Mouse (Mus musculus): ENCODE measurements at regions not wholly inside any gene's neighbourhood (a gene's known extent, or its start where the extent isn't known, plus 50 kb on each side); places are given as distances from the start of the nearest gene placed in this dataset.

DNA sequence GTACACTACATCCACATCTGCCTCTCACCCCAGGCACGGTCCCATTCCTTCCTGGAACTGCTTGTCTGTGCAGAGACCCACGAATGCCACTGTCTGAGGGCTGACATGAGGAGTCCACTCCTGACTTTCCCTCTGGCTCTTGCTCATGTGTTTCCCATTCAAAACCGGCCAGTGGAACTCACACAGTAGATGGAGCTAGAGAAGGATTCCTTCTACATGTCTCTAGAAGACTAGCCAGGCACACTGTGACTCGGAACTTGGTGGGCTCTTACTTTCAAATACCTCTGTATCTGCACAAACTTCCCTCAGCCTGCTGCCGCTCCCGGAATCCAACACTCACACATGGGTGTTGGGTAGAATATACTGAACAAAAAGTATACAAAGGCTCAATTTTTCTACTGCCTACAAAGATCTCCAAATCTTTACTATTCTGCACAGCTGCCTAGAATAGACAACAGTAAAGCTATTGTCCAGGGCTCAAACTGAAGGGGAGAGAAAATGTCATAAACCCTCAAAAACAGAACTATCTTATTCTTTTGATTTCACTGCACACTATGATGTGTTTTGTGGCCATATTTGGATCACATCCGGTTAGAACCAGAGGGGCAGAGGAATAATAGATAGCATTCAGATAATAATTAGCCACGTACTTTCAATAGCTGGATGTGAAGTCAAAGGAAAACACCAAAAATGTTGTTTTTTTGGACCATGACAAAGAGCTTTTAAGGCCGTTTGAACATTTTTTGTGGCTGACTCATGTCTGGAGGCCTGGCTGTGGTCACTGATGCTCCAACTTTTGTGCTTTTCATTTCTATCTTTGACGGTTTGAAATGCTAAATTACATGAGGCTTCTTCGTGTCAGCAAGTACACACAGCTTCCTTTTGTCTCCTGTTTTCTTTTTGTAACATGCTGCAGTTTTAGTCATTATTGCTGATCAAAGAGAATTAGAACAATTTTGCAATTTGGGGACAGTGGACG, 164.3 kb upstream of the Foxd3 start:
- DNase-seq (ENCODE audit: low spot score in 2 of 2): no peak

DNA sequence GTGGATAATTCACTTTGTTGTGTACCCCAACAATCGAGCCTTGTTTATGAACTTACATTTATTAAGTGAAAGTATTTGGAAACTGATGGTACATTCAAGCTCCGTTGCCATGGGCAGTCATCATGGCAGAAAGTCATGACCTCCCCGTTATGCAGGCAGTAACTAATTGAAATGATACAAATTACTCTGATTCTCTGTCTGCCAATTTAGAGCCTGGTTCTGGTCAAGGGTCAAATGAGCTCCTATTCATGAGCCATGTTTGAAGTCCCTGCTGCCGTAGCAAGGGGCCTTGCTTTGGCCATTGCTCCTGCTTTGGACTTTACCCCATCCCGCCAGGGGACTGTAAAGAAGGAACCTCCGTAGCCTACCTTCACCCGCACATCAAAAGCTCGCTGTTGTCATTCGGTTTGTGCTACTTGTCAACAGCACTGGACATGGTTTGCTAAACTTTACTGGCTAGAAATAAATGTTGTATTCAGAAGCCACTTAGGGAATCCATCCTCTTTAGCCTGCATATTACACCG, 152.8 kb upstream of the Foxd3 start:
- DNase-seq (ENCODE audit: low spot score in 2 of 2): no peak

DNA sequence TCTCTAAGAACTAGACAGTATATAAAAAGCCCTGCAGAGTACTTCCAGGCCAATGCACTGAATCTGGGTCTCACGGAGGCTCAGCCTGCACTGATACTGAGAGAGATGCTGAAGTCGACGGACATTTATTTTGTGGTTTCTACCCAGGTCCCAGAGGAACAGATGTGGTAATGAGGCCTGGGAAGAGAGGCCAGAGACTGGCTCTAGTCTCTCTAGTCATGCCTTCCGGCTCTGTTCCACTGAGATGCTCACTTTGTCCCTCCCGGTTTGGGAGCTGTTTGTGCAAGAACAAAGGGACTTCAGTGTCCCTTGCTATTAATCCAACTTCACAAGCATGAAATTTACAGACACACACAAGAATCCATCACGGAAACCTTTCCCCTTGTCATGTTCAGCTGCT, 144.1 kb upstream of the Foxd3 start:
- DNase-seq (ENCODE audit: low spot score in 2 of 2): no peak

DNA sequence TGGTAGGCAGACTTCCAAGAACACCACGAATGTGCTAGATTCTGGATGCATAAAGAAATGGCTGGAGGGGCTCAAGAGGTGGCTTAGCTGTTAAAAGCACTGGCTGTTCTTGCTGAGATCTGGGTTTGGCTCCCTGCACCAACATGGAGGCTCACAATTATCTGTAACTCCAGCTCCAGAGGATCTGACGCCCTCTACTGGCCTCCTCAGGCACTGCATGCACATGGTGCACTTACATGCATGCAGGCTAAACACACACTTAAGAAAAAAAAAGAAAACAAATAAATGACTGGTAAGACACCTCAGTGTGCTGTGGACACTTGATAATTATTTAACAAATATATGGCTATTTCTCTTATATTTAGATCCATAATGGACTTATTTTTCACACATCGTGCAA, 139.2 kb upstream of the Foxd3 start:
- DNase-seq (ENCODE audit: low spot score in 2 of 2): no peak

DNA sequence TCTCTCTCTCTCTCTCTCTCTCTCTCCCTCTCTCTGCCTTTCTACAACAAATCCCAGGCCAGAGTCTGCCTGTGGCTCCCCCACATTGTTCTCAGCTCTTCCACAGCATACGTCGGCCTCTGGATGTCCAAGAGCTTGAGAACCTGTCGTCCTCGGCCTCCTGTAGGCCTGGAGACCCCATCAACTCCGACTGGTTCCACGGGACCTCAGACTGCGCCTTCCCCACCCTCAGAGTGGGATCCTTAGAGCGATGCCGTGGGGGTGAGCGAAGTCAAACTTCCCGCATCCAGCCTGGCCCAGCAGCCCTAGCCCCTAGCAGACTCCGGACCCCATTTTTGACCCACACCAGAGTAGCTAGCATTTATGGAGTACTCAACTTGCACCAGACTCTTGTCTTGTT, 128.7 kb upstream of the Foxd3 start:
- DNase-seq (ENCODE audit: low spot score in 2 of 2): no peak

DNA sequence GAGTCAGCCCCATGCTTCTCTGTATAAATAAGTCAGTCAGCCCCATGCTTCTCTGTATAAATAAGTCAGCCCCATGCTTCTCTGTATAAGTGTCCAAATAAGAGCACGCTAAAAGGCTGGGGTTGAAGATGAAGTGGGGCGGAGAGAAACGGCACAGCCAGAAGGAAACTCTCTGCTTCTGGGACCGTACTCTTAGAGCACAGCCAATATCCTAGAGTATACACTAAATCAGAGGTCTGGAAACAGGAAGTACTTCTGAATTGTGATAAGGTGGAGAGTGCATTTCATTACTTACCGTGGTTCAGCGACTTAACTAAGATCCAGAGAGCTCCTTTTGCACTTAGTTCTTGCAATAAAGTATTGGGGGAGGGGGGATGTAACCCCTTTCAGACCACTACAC, 112.1 kb upstream of the Foxd3 start:
- no peak for DNase-seq (ENCODE audit: low spot score in 2 of 2)

DNA sequence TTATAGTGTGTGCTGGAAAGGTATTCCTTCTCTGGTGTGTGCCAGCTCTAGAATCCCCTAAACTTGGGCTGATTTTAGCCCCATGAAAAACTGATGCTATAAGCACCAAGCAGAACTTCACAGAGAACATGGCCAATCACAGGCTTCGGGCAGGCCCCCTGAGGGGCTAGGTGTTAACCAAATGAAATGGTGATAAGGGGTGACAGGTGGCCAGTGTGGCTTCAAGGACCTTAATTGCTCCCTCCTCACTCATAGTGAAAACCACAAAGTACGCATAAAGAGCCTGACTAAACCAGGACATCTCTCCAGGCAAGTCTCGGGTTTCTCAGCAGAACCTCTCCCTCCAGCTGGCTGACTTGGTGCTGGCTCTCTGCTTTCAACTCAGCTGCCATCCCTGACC, 110.4 kb upstream of the Foxd3 start:
- DNase-seq (ENCODE audit: low spot score in 2 of 2): no peak

DNA sequence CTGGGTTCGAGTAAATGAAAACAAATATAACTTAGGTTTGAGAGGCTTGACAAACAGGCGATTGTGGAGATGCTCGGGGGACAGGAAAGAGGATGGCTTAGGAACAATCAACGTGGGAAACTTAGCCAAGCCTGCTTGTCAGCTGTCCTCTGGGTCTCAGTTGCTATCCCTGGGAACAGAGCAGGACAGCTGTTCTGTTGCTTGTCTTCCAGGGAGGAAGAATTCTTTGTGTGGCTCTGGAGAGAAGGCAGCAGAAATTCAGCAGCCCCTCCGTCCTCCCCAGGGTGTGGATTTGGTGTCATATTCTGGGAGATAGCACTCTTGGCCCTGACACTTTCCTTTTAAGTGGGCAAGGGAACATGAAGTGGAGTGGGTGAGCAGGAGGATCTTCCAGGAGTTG, 98.1 kb upstream of the Foxd3 start:
- DNase-seq (ENCODE audit: low spot score in 2 of 2): no peak

DNA sequence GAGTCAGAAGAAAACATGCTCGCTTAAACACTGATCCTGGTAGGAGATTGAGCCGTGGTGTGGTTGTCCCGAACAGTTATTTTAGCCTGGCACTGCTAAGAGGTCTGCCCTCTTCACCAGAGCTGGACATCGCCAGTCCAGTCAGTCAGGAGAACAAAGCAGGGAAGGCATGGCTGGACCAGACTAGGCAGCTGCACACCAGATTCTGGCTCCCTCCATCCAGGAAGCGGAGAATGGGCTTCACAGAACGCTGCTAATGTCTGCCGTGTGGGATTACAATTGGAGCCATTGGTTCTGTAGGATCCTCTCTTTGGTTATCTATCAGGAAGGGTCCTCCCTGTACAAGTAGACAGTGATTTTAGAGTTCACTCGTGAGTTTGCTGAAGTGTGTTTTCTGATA, 95.5 kb upstream of the Foxd3 start:
- DNase-seq (ENCODE audit: low spot score in 2 of 2): no peak

DNA sequence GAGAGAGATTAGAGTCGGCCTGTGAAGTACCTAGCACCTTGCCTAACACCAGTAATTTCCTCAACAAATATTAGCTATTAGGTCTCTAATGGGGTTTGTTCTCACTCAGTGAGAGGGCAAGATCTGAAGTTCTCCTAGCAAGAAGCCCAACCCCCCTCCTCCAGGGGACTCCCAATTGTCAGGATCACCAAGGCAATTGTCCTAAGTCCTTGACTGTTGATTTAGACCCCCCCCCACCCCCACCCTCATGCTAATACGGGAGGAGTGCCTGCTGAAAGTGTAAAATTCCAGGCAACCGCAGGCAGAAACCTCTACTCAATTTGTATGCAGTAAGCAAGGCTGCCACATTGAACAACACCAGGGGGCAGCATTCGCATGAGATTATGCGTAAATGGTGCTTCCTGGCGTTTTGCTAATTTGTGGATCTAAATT, 94.6 kb upstream of the Foxd3 start:
- DNase-seq (ENCODE audit: low spot score in 2 of 2): peak in 1 of 2 experiments; percentile 4

DNA sequence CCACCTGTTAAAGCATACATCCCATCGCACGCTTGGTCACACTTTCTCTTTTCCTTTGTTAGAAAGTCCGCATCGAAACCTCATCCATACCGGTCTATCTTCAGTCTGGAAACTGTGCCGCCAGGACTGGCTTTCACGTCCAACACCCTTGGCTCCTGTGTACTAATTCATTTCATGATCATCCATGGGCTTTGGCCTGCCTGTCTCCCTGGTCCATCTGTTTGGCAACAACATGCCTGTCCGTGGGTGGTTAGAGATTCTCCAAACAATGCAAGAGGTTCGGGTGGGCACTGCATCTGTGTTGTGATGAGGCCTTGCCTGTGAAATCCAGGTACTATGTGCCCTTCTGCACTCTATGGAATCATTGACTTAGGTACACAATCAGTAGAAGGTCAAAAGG, 90.7 kb upstream of the Foxd3 start:
- no peak for DNase-seq (ENCODE audit: low spot score in 2 of 2)

DNA sequence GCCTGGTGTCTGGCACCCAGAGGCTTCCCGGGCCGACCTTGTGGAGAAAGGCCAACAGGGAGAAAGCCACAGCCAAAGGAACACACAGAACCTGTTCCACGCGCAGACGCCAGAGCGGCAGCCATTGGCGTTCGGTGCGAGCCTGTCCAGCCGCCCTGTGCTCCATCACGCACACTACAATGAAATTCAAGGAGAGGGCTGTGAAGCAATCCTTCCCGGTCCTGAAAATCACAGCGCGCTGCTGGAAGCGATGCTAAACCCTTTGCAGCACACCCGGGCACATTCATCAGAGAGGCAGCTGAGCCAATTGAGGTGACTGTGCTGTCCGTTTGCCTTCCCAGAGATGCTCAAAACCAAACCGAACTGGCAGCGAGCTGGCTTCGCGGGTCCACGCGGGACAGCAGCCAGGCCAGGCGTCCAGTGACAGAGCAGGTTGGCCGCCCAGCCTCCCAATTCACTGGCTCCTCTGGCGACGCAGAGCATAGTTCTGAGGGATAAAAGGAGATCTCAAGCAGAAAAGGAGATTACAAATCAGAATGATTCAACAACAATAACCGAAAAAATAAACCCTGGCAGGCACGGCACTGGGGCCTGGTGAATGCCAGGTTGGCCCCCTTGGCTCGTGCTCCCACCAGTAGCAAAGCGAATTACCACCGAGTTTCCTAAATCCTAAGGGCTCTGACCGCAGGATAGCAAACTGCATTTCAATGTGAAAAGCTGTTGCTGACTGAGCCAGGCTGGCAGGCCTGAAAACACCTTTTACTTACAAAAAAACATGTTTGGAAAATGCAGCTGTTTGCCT, 83.1 kb upstream of the Foxd3 start:
- DNase-seq (ENCODE audit: low spot score in 2 of 2): peak in 1 of 2 experiments; percentile 9

DNA sequence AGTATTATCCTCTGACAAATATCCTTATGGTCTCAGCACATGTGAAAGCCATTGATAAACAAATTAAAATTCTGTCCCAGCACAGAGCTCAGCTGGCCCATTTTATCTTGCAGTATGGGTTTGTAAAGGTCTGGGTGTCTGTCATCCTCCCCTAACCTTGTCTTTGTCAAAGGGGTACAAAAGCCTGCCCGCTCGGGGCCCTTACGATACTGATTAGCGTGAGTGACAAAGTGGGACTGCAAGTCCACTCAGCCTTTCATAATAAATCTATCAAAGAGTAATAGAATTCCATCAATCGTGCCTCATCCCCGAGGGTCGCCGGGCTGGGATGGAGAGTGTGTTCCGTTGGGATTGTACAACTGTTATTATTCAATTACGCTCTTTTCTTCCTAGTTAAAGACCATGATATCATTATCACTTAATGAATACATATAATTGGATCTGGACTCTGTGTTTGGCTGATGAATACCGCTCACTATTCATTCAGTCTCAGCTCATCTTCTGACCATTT, 82.0 kb upstream of the Foxd3 start:
- DNase-seq (ENCODE audit: low spot score in 2 of 2): no peak

DNA sequence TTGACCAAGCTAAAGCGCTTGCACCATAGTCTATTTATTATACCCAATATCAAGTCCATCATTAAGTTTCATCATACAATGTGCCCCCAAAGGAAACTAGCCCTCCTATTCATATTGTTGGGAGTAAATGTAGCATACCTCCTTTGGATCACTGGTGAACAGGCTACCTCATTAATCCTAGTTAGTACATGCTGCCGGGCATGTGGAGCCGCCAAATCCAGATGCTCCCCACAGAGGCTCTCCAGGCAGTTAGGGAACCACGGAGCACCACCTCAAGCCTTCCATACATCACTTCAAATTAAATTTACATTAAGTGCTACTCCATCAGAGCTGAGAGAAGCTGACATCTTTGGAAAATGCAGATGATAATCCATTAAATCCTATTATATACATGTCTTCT, 81.1 kb upstream of the Foxd3 start:
- DNase-seq (ENCODE audit: low spot score in 2 of 2): no peak

DNA sequence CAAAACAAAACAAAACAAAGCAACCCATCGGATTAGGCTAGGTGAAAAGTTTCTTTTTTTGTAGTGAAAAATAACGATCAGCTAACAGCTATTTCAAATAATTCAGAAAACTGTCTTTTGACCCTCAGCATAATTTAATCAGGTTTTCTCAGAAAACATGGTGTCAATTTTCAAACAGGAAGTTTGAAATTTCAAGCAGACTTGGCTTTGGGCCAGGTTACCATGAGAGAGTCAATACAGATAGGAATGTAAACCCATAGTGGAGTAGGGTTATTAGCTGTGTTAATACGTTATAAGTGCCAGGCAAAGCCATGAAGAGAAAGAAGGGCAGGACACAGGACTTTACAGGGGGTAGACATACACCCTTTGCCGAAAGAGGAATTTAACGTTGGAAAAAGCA, 58.3 kb upstream of the Foxd3 start:
- no peak for DNase-seq (ENCODE audit: low spot score in 2 of 2)

DNA sequence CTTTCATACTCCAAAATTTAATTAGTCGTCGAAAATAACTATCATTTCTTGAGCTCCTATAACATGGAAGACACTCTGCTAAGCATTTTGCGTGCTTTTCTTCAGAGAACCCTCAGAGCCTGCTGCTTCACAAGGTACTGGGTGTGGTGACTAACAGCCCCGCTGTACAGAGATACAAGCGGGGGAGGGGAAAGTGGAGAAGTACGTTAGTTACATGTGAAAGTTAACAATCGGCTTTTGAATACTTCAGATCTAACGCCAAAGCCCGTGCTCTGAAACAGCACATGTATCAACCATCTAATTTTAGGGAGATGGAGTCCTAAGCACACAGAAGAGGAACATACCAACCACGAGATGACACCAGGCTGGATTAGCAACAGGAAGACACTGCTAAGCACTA, 55.4 kb upstream of the Foxd3 start:
- no peak for DNase-seq (ENCODE audit: low spot score in 2 of 2)

DNA sequence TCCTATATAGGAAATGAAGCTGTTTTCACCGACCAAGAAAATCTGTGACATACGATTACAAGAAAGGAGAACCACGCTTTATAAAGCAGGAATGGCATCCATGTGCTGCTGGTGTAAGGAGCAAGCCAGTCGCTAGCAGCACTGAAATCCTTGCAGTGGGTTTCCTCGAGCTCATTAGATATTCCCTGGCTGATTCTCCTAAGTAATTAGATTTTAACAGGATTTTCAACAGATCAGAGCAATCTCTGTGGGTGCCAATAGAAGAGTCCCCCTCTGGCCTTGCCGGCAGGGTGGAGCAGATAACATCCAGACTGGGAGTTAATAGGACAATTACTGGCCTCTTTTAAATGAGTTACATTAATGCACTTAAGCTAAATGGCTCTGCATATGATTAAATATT, 54.6 kb upstream of the Foxd3 start:
- DNase-seq (ENCODE audit: low spot score in 2 of 2): no peak

All from layer of hippocampus, adult 8-10 months (tissue).